Mouse (Mus musculus) regulatory T cell (primary cell): ENCODE results near the gene Orc6.

ENCODE experiments used
- in situ Hi-C: fragments of 300-600 bp; cut with MboI, MseI; formaldehyde crosslinking; loops from one replicate; pipeline ENCODE4 v1.15.1; 2025; ENCODE audit warnings: high pct_unique_total_duplicates

The Orc6 gene

GRCm38 (mm10) chr8:85299434-85300077, at the start of gene Orc6, which contains the start of gene Vps35:
TSS of gene Orc6 (plus strand) at chr8:85299632.
TSS of gene Vps35 (minus strand) at chr8:85299802.
- in situ Hi-C loops = loop anchor here (10.0 kb wide), 1 partner anchor 215 kb away; the partner anchor contains the start of genes Man2b1, Wdr83 and Wdr83os

- in situ Hi-C loops = loop anchor here (10.0 kb wide), 1 partner anchor 258 kb away; no protein-coding TSS in a partner anchor
Observed at GRCm38 (mm10) chr8:85286846-85287245, 12.6 kb upstream of the Orc6 start.

- in situ Hi-C loops = no loop called here
Observed at GRCm38 (mm10) chr8:85298600-85299433, 615 bp upstream of the Orc6 start.

- in situ Hi-C loops = loop anchor here (10.0 kb wide), 1 partner anchor 217 kb away; the partner anchor contains the start of genes Man2b1, Wdr83 and Wdr83os
Observed at GRCm38 (mm10) chr8:85301941-85302340, 2.5 kb downstream of the Orc6 start.

GRCm38 (mm10) chr8:85302931-85303330, 3.5 kb downstream of the Orc6 start:
- in situ Hi-C loops = loop anchor here (10.0 kb wide), 1 partner anchor 218 kb away; the partner anchor contains the start of genes Man2b1, Wdr83 and Wdr83os

GRCm38 (mm10) chr8:85303531-85303930, 4.1 kb downstream of the Orc6 start:
- in situ Hi-C loops = loop anchor here (10.0 kb wide), 1 partner anchor 219 kb away; the partner anchor contains the start of genes Man2b1, Wdr83 and Wdr83os

GRCm38 (mm10) chr8:85308564-85308963, 9.1 kb downstream of the Orc6 start:
- in situ Hi-C loops = loop anchor here (10.0 kb wide), 1 partner anchor 224 kb away; the partner anchor contains the start of genes Man2b1, Wdr83 and Wdr83os

- in situ Hi-C loops = loop anchor here (10.0 kb wide), 1 partner anchor 223 kb away; no protein-coding TSS in a partner anchor
Observed at GRCm38 (mm10) chr8:85311743-85312142, 12.3 kb downstream of the Orc6 start.

GRCm38 (mm10) chr8:85313036-85313435, 13.6 kb downstream of the Orc6 start:
- in situ Hi-C loops = loop anchor here (10.0 kb wide), 1 partner anchor 222 kb away; no protein-coding TSS in a partner anchor

GRCm38 (mm10) chr8:85318534-85318933, 19.1 kb downstream of the Orc6 start:
- in situ Hi-C loops = loop anchor here (5.0 to 10.0 kb wide), 2 partner anchors 79 to 216 kb away; no protein-coding TSS in a partner anchor

- in situ Hi-C loops = no loop called here
Observed at GRCm38 (mm10) chr8:85321981-85322380, 22.5 kb downstream of the Orc6 start.

GRCm38 (mm10) chr8:85323084-85323483, 23.7 kb downstream of the Orc6 start:
- in situ Hi-C loops = no loop called here

GRCm38 (mm10) chr8:85327036-85327435, 27.6 kb downstream of the Orc6 start:
- in situ Hi-C loops = no loop called here

GRCm38 (mm10) chr8:85329506-85329905, 30.1 kb downstream of the Orc6 start:
- in situ Hi-C loops = no loop called here

GRCm38 (mm10) chr8:85335105-85335504, 35.7 kb downstream of the Orc6 start:
- in situ Hi-C loops = no loop called here

GRCm38 (mm10) chr8:85336211-85336933, 36.9 kb downstream of the Orc6 start:
- in situ Hi-C loops = no loop called here

- in situ Hi-C loops = no loop called here
Observed at GRCm38 (mm10) chr8:85337681-85338080, 38.2 kb downstream of the Orc6 start.

- in situ Hi-C loops = no loop called here
Observed at GRCm38 (mm10) chr8:85339871-85340573, 40.6 kb downstream of the Orc6 start.

- in situ Hi-C loops = no loop called here
Observed at GRCm38 (mm10) chr8:85353287-85353686, 53.9 kb downstream of the Orc6 start.
